Mouse (Mus musculus) urinary bladder, postnatal 36 days (tissue): ENCODE measurements around the gene Hoxa5.

ENCODE experiments used
- DNase-seq, 2 experiments: peaks; one replicate each; pipeline ENCODE4 v3.0.0; 2022; ENCODE audit warnings: low spot score in 2 of 2, mixed read lengths in 1 of 2

The Hoxa5 gene

GRCm38 (mm10) chr6:52204050-52204752, at the start of gene Hoxa5:
TSS of gene Hoxa5 (minus strand) at chr6:52204587.
- no peak for DNase-seq

GRCm38 (mm10) chr6:52253511-52254500, 49.4 kb upstream of the Hoxa5 start:
- peak in 1 of 2 experiments; percentile 49 for DNase-seq

GRCm38 (mm10) chr6:52252775-52253376, 48.5 kb upstream of the Hoxa5 start:
- peak in 1 of 2 experiments; percentile 67 for DNase-seq

- peak in 1 of 2 experiments; percentile 41 for DNase-seq
Observed at GRCm38 (mm10) chr6:52252016-52252774, 47.8 kb upstream of the Hoxa5 start.

- peak in 1 of 2 experiments; percentile 34 for DNase-seq
Observed at GRCm38 (mm10) chr6:52251177-52251879, 46.9 kb upstream of the Hoxa5 start.

GRCm38 (mm10) chr6:52249826-52250225, 45.4 kb upstream of the Hoxa5 start:
- DNase-seq = peak in 1 of 2 experiments; percentile 26

GRCm38 (mm10) chr6:52249415-52249738, 45.0 kb upstream of the Hoxa5 start:
- DNase-seq = peak in 1 of 2 experiments; percentile 43

- no peak for DNase-seq
Observed at GRCm38 (mm10) chr6:52248638-52249414, 44.4 kb upstream of the Hoxa5 start.

GRCm38 (mm10) chr6:52247766-52248637, 43.6 kb upstream of the Hoxa5 start:
- peak in 1 of 2 experiments; percentile 58 for DNase-seq

GRCm38 (mm10) chr6:52246916-52247315, 42.5 kb upstream of the Hoxa5 start:
- DNase-seq = peak in 1 of 2 experiments; percentile 35

GRCm38 (mm10) chr6:52246403-52246803, 42.0 kb upstream of the Hoxa5 start:
- DNase-seq = peak in 1 of 2 experiments; percentile 55

GRCm38 (mm10) chr6:52245757-52246142, 41.4 kb upstream of the Hoxa5 start, which contains the start of gene Hoxa11:
TSS of gene Hoxa11 (minus strand) at chr6:52245810.
- DNase-seq = peak in 1 of 2 experiments; percentile 72

- peak in 1 of 2 experiments; percentile 48 for DNase-seq
Observed at GRCm38 (mm10) chr6:52245040-52245756, 40.8 kb upstream of the Hoxa5 start.

- DNase-seq = peak in 1 of 2 experiments; percentile 8
Observed at GRCm38 (mm10) chr6:52244471-52245039, 40.2 kb upstream of the Hoxa5 start.

GRCm38 (mm10) chr6:52243681-52244121, 39.3 kb upstream of the Hoxa5 start:
- DNase-seq = peak in 1 of 2 experiments; percentile 52

- peak in 1 of 2 experiments; percentile 5 for DNase-seq
Observed at GRCm38 (mm10) chr6:52242801-52243332, 38.5 kb upstream of the Hoxa5 start.

- peak in 1 of 2 experiments; percentile 9 for DNase-seq
Observed at GRCm38 (mm10) chr6:52241001-52241621, 36.7 kb upstream of the Hoxa5 start.
